ENCODE assay signal across 8 mouse cellular contexts in genomic region chr7:142533059-142533855, GRCm38 (mm10). TPM values are rescaled to one million over a fixed set of nuclear protein-coding genes. Genes with fewer than 3 reads are reported as not detected.
DNase-seq lines count a peak whose midpoint lies in the region; ATAC-seq lines count a peak whose summit lies in the region.

No protein-coding gene starts in this region.

- H3K4me3 ChIP-seq in hindbrain, embryonic 14.5 days (replicated peaks; ENCODE audit: low read length): peak overlapping the region; percentile 67

- peak; percentile 75 for DNase-seq in R1 (ENCODE audit: low read depth, low spot score)
- peak; percentile 96 to 97 for DNase-seq in cerebellum, postnatal 14 days
- peak; percentile 80 to 82 for DNase-seq in frontal cortex, postnatal 25 days (ENCODE audit: low spot score in 2 of 2)
- peak; percentile 89 for DNase-seq in hindbrain, embryonic 14.5 days (ENCODE audit: low spot score)
- DNase-seq in layer of hippocampus, postnatal 36 days: peak; percentile 78 to 82
- peak; percentile 82 for DNase-seq in lung, postnatal 25 days (ENCODE audit: low spot score)
- peak; percentile 67 for DNase-seq in retina, adult 2 months (ENCODE audit: low read depth, low spot score)
- peak; percentile 87 for DNase-seq in thymus, postnatal 25 days

- H3K4me1 ChIP-seq in hindbrain, embryonic 14.5 days (replicated peaks; ENCODE audit: control insufficient read depth, insufficient read depth, low read length): peaks cover 18% of the 10 kb centered on the region

- peak; percentile 92 for ATAC-seq in hindbrain, embryonic 14.5 days (ENCODE audit: low FRiP score)

- H3K4me2 ChIP-seq in hindbrain, embryonic 14.5 days (replicated peaks): peak overlapping the region; percentile 72

- peak overlapping the region; percentile 75 for H3K27ac ChIP-seq in hindbrain, embryonic 14.5 days

- no peaks in the 10 kb centered on the region for H3K27me3 ChIP-seq in hindbrain, embryonic 14.5 days (ENCODE audit: control insufficient read depth, insufficient read depth, low read length)

- peaks cover 10% of the 10 kb centered on the region; the same call in 1 of the 2 replicates for H3K36me3 ChIP-seq in hindbrain, embryonic 14.5 days (replicated peaks; ENCODE audit: control insufficient read depth, insufficient read depth)

- WGBS in hindbrain, embryonic 14.5 days: 1% methylated on average over 35 of the region's 44 CpGs

- peak overlapping the region; percentile 76 for H3K9ac ChIP-seq in hindbrain, embryonic 14.5 days

- H3K9me3 ChIP-seq in hindbrain, embryonic 14.5 days (ENCODE audit: control insufficient read depth, low read length): no peaks in the 10 kb centered on the region

RNA-seq across cellular contexts. Expression of gene Mrpl23, which starts 0.8 kb away (rescaled TPM):
- 21.6 and 22.9 TPM in 2 replicates for polyA plus RNA-seq in hindbrain, embryonic 14.5 days (2014; fragmentation: Nextera tagmentation; extraction: Ambion mirVana)
- 10 to 100 TPM in 1 of 2 experiments, 1 to 10 TPM in 1; 4.8 to 13.8 TPM for total RNA-seq in layer of hippocampus, postnatal 36 days (2021)

RNA-seq across cellular contexts. Expression of gene Tnnt3, which starts 34.6 kb away (rescaled TPM):
- 1.2 and 1.6 TPM in 2 replicates for polyA plus RNA-seq in hindbrain, embryonic 14.5 days (2014; fragmentation: Nextera tagmentation; extraction: Ambion mirVana)
- total RNA-seq in layer of hippocampus, postnatal 36 days (2021): not detected

Comparison
In these comparisons a context has a peak if more than half of its experiments do, and no peak if none do; other contexts are left out.
1. Peak in every context shown above with its lines: DNase-seq, ATAC-seq, H3K4me3 ChIP-seq and H3K27ac ChIP-seq.